Mouse (Mus musculus): ENCODE results near the gene Tfr2.

GRCm38 (mm10) chr5:137613550-137613949, 43.9 kb downstream of the Tfr2 start, which contains the start of gene Pcolce:
- no peak for TF ChIP-seq EP300 (IDR thresholded peaks at IDR 0.05; ENCODE audit: low read depth)
- no peak for TF ChIP-seq CTCF (IDR thresholded peaks at IDR 0.05; ENCODE audit: low read depth)
